In genomic region chr1:81316403-81316994, GRCm38 (mm10) we compare ENCODE assay signal across 8 mouse cellular contexts.
A peak's percentile ranks its signal among the peaks of the same experiment; 100 is the strongest.
DNase-seq lines count a peak whose midpoint lies in the region; ATAC-seq and TF ChIP-seq lines count a peak whose summit lies in the region.

No protein-coding gene starts in this region.

- H3K4me3 ChIP-seq in heart, postnatal 0 days (ENCODE audit: low read depth, low read length): no peak overlapping the region
- no peak overlapping the region for H3K4me3 ChIP-seq in lung, embryonic 15.5 days

- WGBS in heart, postnatal 0 days: 55% methylated on average over 9 of the region's 9 CpGs
- 47% methylated on average over 9 of the region's 9 CpGs for WGBS in lung, embryonic 15.5 days

- H3K9ac ChIP-seq in heart, postnatal 0 days (replicated peaks; ENCODE audit: low read depth, low read length): no peak overlapping the region
- H3K9ac ChIP-seq in lung, embryonic 15.5 days: no peak overlapping the region

- H3K9me3 ChIP-seq in heart, postnatal 0 days (replicated peaks; ENCODE audit: control insufficient read depth, low read length): no peaks in the 10 kb centered on the region
- H3K9me3 ChIP-seq in lung, embryonic 15.5 days: no peaks in the 10 kb centered on the region

- no peaks in the 10 kb centered on the region for H3K4me1 ChIP-seq in heart, postnatal 0 days (ENCODE audit: control insufficient read depth, insufficient read depth)
- peaks cover 3% of the 10 kb centered on the region; the same call in 1 of the 2 replicates for H3K4me1 ChIP-seq in lung, embryonic 15.5 days

- H3K27me3 ChIP-seq in heart, postnatal 0 days (ENCODE audit: control insufficient read depth, insufficient read depth, low read length): no peaks in the 10 kb centered on the region
- no peaks in the 10 kb centered on the region for H3K27me3 ChIP-seq in lung, embryonic 15.5 days

- no peak for TF ChIP-seq EP300 in heart, postnatal 0 days (IDR thresholded peaks at IDR 0.05; ENCODE audit: low read depth)

- 0 out of 2 replicates have a peak, but pooled peaks have one; percentile 11 for ATAC-seq in heart, postnatal 0 days (ENCODE audit: insufficient read depth, low read depth)
- peak; percentile 46; the same call in 1 of the 2 replicates for ATAC-seq in lung, embryonic 15.5 days (ENCODE audit: borderline replicate concordance, extremely low read depth, low FRiP score, low TSS enrichment)

- H3K27ac ChIP-seq in heart, postnatal 0 days (ENCODE audit: low read depth): no peak overlapping the region
- H3K27ac ChIP-seq in lung, embryonic 15.5 days: no peak overlapping the region

- peak; percentile 87 for TF ChIP-seq CTCF in heart, postnatal 0 days (IDR thresholded peaks at IDR 0.05; ENCODE audit: low read depth)

- no peaks in the 10 kb centered on the region for H3K36me3 ChIP-seq in heart, postnatal 0 days (replicated peaks; ENCODE audit: control insufficient read depth, insufficient read depth, low read length)
- no peaks in the 10 kb centered on the region for H3K36me3 ChIP-seq in lung, embryonic 15.5 days

- H3K4me2 ChIP-seq in heart, postnatal 0 days (ENCODE audit: low read depth, low read length): no peak overlapping the region
- no peak overlapping the region for H3K4me2 ChIP-seq in lung, embryonic 15.5 days

- DNase-seq in CD4-positive, CD25-positive, alpha-beta regulatory T cell, adult 2 months (ENCODE audit: low read depth, low spot score): peak; percentile 59
- peak; percentile 84 for DNase-seq in adrenal gland, postnatal 10 days
- DNase-seq in embryo, embryonic 9.5 days (ENCODE audit: extremely low spot score): peak; percentile 65
- peak; percentile 74 for DNase-seq in heart, postnatal 0 days (ENCODE audit: low spot score)
- DNase-seq in layer of hippocampus, adult 18-20 months (ENCODE audit: low spot score in 2 of 2): peak; percentile 74 to 89
- DNase-seq in retina, embryonic 14.5 days (ENCODE audit: low spot score): peak; percentile 84
- peak; percentile 64 to 68 for DNase-seq in urinary bladder, postnatal 36 days (ENCODE audit: low spot score in 2 of 2)
